Mouse (Mus musculus): ENCODE data around the gene Ercc1. TPM values are rescaled to one million over a fixed set of nuclear protein-coding genes. Genes with fewer than 3 reads are reported as not detected.

Ercc1 gene
- 83.0 and 85.5 TPM in 2 replicates for polyA plus RNA-seq (2015; fragmentation: Nextera tagmentation; extraction: Ambion mirVana)

GRCm38 (mm10) chr7:19344237-19344847 is at the start of gene Ercc1:
TSS of gene Ercc1 (plus strand) at chr7:19344778.
- Histone ChIP-seq H3K9me3 (replicated peaks) (no peaks in the 10 kb centered on the region), H3K9ac (peak within 1 kb of the TSS; percentile 36), H3K4me1 (peaks cover 39% of the 10 kb centered on the region), H3K36me3 (peaks cover 15% of the 10 kb centered on the region), H3K4me2 (replicated peaks) (peak within 1 kb of the TSS; percentile 85), H3K4me3 (replicated peaks) (peak within 1 kb of the TSS; percentile 62), H3K27ac (replicated peaks) (peak within 1 kb of the TSS; percentile 89), H3K27me3 (peaks cover 11% of the 10 kb centered on the region; the same call in 1 of the 2 replicates)
- ATAC-seq (ENCODE audit: insufficient number of reproducible peaks, low FRiP score, low TSS enrichment, low read depth) = no peak
- WGBS = 26% methylated on average over 12 of the region's 12 CpGs

DNA sequence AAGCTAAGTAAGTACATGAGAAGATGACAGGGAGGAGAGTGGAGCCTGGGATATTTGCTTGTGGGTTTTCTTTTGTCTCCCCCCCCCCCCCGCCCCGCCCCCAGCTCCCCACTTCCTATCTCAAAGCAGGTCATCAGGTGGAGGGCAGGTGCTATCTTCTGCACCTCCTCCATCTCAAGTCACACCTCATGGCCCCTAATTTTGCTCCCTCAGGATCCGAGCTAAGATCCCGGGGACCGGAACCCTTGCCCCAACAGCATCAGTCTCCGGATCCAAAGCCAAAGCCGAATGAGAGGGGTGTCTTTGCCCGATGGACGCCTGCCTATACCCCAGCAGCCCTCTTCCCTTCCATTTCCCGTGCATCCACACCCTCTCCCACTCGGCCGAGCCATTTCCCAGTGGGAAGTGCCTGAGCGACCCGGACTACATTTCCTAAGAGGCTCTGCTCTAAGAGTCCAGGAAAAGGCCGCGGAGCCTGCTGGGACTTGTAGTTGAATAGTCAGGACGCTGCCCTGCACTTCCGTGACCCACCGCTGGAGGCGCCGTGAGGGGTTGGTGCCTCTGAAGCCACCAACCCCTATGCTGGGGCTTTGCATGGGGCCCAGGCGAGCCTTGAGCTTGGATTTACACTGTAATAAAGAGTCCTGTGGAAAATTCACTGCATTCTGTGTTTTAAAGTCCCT is 48.9 kb upstream of the Ercc1 start:
- peak; percentile 71; the same call in 1 of the 2 replicates for ATAC-seq (ENCODE audit: insufficient number of reproducible peaks, low FRiP score, low TSS enrichment, low read depth)
- Histone ChIP-seq H3K27ac (replicated peaks) (no peak overlapping the region; the same call in 1 of the 2 replicates), H3K9me3 (replicated peaks) (no peaks in the 10 kb centered on the region), H3K4me3 (replicated peaks) (peak overlapping the region; percentile 40), H3K4me1 (peaks cover 15% of the 10 kb centered on the region), H3K27me3 (no peaks in the 10 kb centered on the region), H3K36me3 (no peaks in the 10 kb centered on the region), H3K9ac (peak overlapping the region; percentile 22), H3K4me2 (replicated peaks) (peak overlapping the region; percentile 66)
- WGBS = 14% methylated on average over 22 of the region's 22 CpGs

GRCm38 (mm10) chr7:19297034-19297433 is 47.5 kb upstream of the Ercc1 start:
- Histone ChIP-seq H3K36me3 (no peaks in the 10 kb centered on the region), H3K4me2 (replicated peaks) (no peak overlapping the region), H3K9me3 (replicated peaks) (no peaks in the 10 kb centered on the region), H3K4me1 (peaks cover 13% of the 10 kb centered on the region), H3K27ac (replicated peaks) (no peak overlapping the region), H3K27me3 (peaks cover 8% of the 10 kb centered on the region), H3K4me3 (replicated peaks) (no peak overlapping the region), H3K9ac (no peak overlapping the region)
- 81% methylated on average over 6 of the region's 6 CpGs for WGBS
- no peak for ATAC-seq (ENCODE audit: insufficient number of reproducible peaks, low FRiP score, low TSS enrichment, low read depth)

GRCm38 (mm10) chr7:19297794-19298193 is 46.8 kb upstream of the Ercc1 start:
- H3K9ac ChIP-seq = no peak overlapping the region
- H3K27ac ChIP-seq (replicated peaks) = no peak overlapping the region
- 89% methylated on average over 5 of the region's 5 CpGs for WGBS
- ATAC-seq (ENCODE audit: insufficient number of reproducible peaks, low FRiP score, low TSS enrichment, low read depth) = no peak
- no peak overlapping the region for H3K4me2 ChIP-seq (replicated peaks)
- H3K4me1 ChIP-seq = peaks cover 14% of the 10 kb centered on the region
- H3K36me3 ChIP-seq = no peaks in the 10 kb centered on the region
- no peaks in the 10 kb centered on the region for H3K9me3 ChIP-seq (replicated peaks)
- H3K4me3 ChIP-seq (replicated peaks) = no peak overlapping the region
- peaks cover 16% of the 10 kb centered on the region for H3K27me3 ChIP-seq

GRCm38 (mm10) chr7:19299194-19299593 is 45.4 kb upstream of the Ercc1 start:
- 14% methylated on average over 3 of the region's 3 CpGs for WGBS

GRCm38 (mm10) chr7:19300501-19301421 is 43.8 kb upstream of the Ercc1 start:
- no peaks in the 10 kb centered on the region for H3K36me3 ChIP-seq
- no peak overlapping the region for H3K27ac ChIP-seq (replicated peaks)
- under 1% methylated on average over 29 of the region's 29 CpGs for WGBS
- no peaks in the 10 kb centered on the region for H3K9me3 ChIP-seq (replicated peaks)
- peaks cover 46% of the 10 kb centered on the region for H3K27me3 ChIP-seq
- peaks cover 30% of the 10 kb centered on the region for H3K4me1 ChIP-seq
- peak overlapping the region; percentile 53 for H3K4me3 ChIP-seq (replicated peaks)
- no peak overlapping the region for H3K9ac ChIP-seq
- H3K4me2 ChIP-seq (replicated peaks) = peak overlapping the region; percentile 46
- peak; percentile 72 for ATAC-seq (ENCODE audit: insufficient number of reproducible peaks, low FRiP score, low TSS enrichment, low read depth)

More at GRCm38 (mm10) chr7:19299194-19299593, 45.4 kb upstream of the Ercc1 start:
- H3K27ac ChIP-seq (replicated peaks) = no peak overlapping the region
- H3K27me3 ChIP-seq = peaks cover 30% of the 10 kb centered on the region
- ATAC-seq (ENCODE audit: insufficient number of reproducible peaks, low FRiP score, low TSS enrichment, low read depth) = no peak
- peaks cover 22% of the 10 kb centered on the region for H3K4me1 ChIP-seq
- no peaks in the 10 kb centered on the region for H3K9me3 ChIP-seq (replicated peaks)
- H3K9ac ChIP-seq = no peak overlapping the region
- H3K36me3 ChIP-seq = no peaks in the 10 kb centered on the region
- no peak overlapping the region for H3K4me2 ChIP-seq (replicated peaks)
- H3K4me3 ChIP-seq (replicated peaks) = no peak overlapping the region

DNA sequence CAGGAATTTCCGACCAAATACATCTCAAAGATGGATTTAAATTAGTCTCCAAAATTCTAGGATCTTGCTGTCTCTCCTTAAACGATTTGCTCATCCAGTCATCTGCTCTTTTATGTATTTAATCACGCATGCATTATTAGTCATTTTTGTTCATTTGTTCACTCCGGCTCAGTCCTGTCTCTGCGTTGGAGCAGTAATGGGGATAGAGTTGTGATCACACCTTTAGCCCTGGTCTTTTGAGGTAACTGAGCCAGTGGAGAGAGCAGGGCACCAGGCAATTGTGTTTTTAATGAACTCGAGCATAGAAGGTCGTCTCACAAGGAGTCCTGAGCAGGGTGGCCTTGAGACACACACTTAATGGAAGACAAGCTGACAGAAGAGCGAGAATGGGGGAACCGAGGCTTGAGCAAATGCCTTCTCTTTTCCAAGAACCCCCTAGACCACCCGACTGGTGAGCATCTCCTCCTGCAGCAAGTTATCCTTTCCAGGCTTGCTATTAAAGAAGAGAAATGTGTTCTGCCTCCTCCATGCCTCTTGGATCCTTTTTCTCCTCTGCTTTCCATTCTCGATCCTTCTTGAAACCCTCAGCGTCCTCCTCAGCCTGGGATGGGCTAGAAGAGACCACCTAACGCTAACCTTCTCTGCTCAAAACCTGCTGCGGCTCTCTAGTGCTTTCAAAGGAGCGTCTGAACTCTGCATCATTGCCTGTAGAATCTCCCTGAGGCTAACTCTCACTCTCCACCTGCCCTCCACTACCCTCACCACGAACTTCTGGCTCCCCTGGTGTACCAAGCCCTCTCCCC is 42.9 kb upstream of the Ercc1 start:
- Histone ChIP-seq H3K27me3 (peaks cover 55% of the 10 kb centered on the region), H3K4me1 (peaks cover 30% of the 10 kb centered on the region), H3K27ac (replicated peaks) (no peak overlapping the region), H3K4me3 (replicated peaks) (peak overlapping the region; percentile 53), H3K9me3 (replicated peaks) (no peaks in the 10 kb centered on the region), H3K36me3 (no peaks in the 10 kb centered on the region), H3K4me2 (replicated peaks) (peak overlapping the region; percentile 46), H3K9ac (0 out of 2 replicates have a peak overlapping the region, but pooled peaks have one; percentile 15)
- WGBS = 11% methylated on average over 16 of the region's 16 CpGs
- ATAC-seq (ENCODE audit: insufficient number of reproducible peaks, low FRiP score, low TSS enrichment, low read depth) = no peak

- ATAC-seq (ENCODE audit: insufficient number of reproducible peaks, low FRiP score, low TSS enrichment, low read depth) = no peak
- Histone ChIP-seq H3K4me1 (peaks cover 31% of the 10 kb centered on the region), H3K4me3 (replicated peaks) (peak overlapping the region; percentile 53; the same call in 1 of the 2 replicates), H3K27me3 (peaks cover 63% of the 10 kb centered on the region), H3K4me2 (replicated peaks) (no peak overlapping the region), H3K27ac (replicated peaks) (no peak overlapping the region), H3K9ac (no peak overlapping the region), H3K36me3 (no peaks in the 10 kb centered on the region), H3K9me3 (replicated peaks) (no peaks in the 10 kb centered on the region)
- WGBS = 45% methylated on average over 13 of the region's 13 CpGs
These were observed 42.1 kb upstream of the Ercc1 start for GRCm38 (mm10) chr7:19302264-19303045.

GRCm38 (mm10) chr7:19303046-19303305 is 41.6 kb upstream of the Ercc1 start:
- H3K4me2 ChIP-seq (replicated peaks) = no peak overlapping the region
- H3K36me3 ChIP-seq = no peaks in the 10 kb centered on the region
- peaks cover 36% of the 10 kb centered on the region for H3K4me1 ChIP-seq
- H3K9me3 ChIP-seq (replicated peaks) = no peaks in the 10 kb centered on the region
- no peak for ATAC-seq (ENCODE audit: insufficient number of reproducible peaks, low FRiP score, low TSS enrichment, low read depth)
- no peak overlapping the region for H3K4me3 ChIP-seq (replicated peaks)
- 76% methylated on average over 12 of the region's 12 CpGs for WGBS
- peaks cover 63% of the 10 kb centered on the region for H3K27me3 ChIP-seq
- no peak overlapping the region for H3K9ac ChIP-seq
- H3K27ac ChIP-seq (replicated peaks) = no peak overlapping the region

GRCm38 (mm10) chr7:19303770-19304169 is 40.8 kb upstream of the Ercc1 start:
- peaks cover 63% of the 10 kb centered on the region for H3K27me3 ChIP-seq
- no peak overlapping the region for H3K27ac ChIP-seq (replicated peaks)
- peak overlapping the region; percentile 32 for H3K4me3 ChIP-seq (replicated peaks)
- under 1% methylated on average over 16 of the region's 16 CpGs for WGBS
- H3K9ac ChIP-seq = 0 out of 2 replicates have a peak overlapping the region, but pooled peaks have one; percentile 4
- H3K36me3 ChIP-seq = no peaks in the 10 kb centered on the region
- H3K4me1 ChIP-seq = peaks cover 38% of the 10 kb centered on the region
- H3K9me3 ChIP-seq (replicated peaks) = no peaks in the 10 kb centered on the region
- peak overlapping the region; percentile 40 for H3K4me2 ChIP-seq (replicated peaks)
- ATAC-seq (ENCODE audit: insufficient number of reproducible peaks, low FRiP score, low TSS enrichment, low read depth) = no peak

All from embryonic facial prominence, embryonic 15.5 days (tissue).